Mouse (Mus musculus) ovary, postnatal 10 days (tissue): ENCODE measurements around the gene Tap1.

ENCODE experiments used
- DNase-seq: peaks from one replicate; pipeline ENCODE4 v3.0.0; 2022; ENCODE audit warnings: low spot score

The Tap1 gene

GRCm38 (mm10) chr17:34179913-34180859 is 7.2 kb upstream of the Tap1 start:
- no peak for DNase-seq

- no peak for DNase-seq
These were observed 3.7 kb upstream of the Tap1 start for GRCm38 (mm10) chr17:34183564-34184219.

GRCm38 (mm10) chr17:34185526-34185925 is 1.8 kb upstream of the Tap1 start:
- DNase-seq = no peak

GRCm38 (mm10) chr17:34186885-34187260 is 480 bp upstream of the Tap1 start:
- DNase-seq = no peak

GRCm38 (mm10) chr17:34188010-34188409 is 657 bp downstream of the Tap1 start:
- no peak for DNase-seq

GRCm38 (mm10) chr17:34188986-34189385 is 1.6 kb downstream of the Tap1 start:
- no peak for DNase-seq

- DNase-seq = no peak
These were observed 5.5 kb downstream of the Tap1 start for GRCm38 (mm10) chr17:34192852-34193251.

GRCm38 (mm10) chr17:34193468-34193867 is 6.1 kb downstream of the Tap1 start:
- no peak for DNase-seq

GRCm38 (mm10) chr17:34194723-34195122 is 7.4 kb downstream of the Tap1 start:
- no peak for DNase-seq

- no peak for DNase-seq
These were observed 9.1 kb downstream of the Tap1 start for GRCm38 (mm10) chr17:34196491-34196890.

GRCm38 (mm10) chr17:34196941-34197894 is 9.9 kb downstream of the Tap1 start, which contains the start of gene Psmb8:
Gene Psmb8 (plus strand): TSS chr17:34197721.
- peak; percentile 74 for DNase-seq

GRCm38 (mm10) chr17:34197904-34198520 is 10.7 kb downstream of the Tap1 start:
- no peak for DNase-seq

- no peak for DNase-seq
These were observed 11.2 kb downstream of the Tap1 start for GRCm38 (mm10) chr17:34198521-34198912.

- no peak for DNase-seq
These were observed 11.8 kb downstream of the Tap1 start for GRCm38 (mm10) chr17:34199050-34199619.

- no peak for DNase-seq
These were observed 12.7 kb downstream of the Tap1 start for GRCm38 (mm10) chr17:34200047-34200446.

- DNase-seq = no peak
These were observed 13.6 kb downstream of the Tap1 start for GRCm38 (mm10) chr17:34200772-34201505.

GRCm38 (mm10) chr17:34201506-34202055 is 14.2 kb downstream of the Tap1 start:
- no peak for DNase-seq

GRCm38 (mm10) chr17:34202760-34203442 is 15.5 kb downstream of the Tap1 start:
- no peak for DNase-seq

- no peak for DNase-seq
These were observed 16.1 kb downstream of the Tap1 start, which contains the start of gene Tap2 for GRCm38 (mm10) chr17:34203444-34203843. Gene Tap2 (plus strand): TSS chr17:34203527.
